Mouse (Mus musculus) hindbrain, embryonic 14.5 days (tissue): Measurements from ENCODE around the gene Babam1. TPM values are rescaled to one million over a fixed set of nuclear protein-coding genes. Genes with fewer than 3 reads are reported as not detected.

Experiments
- ATAC-seq: fragments of 200-750 bp; cut with Nextera tagmentation; 2 replicates; pipeline ENCODE4 v1.8.0; 2017; ENCODE audit warnings: moderate number of reproducible peaks, mild to moderate bottlenecking, moderate TSS enrichment, moderate library complexity; ENCODE audit not compliant: low FRiP score
- DNase-seq: peaks from one replicate; pipeline ENCODE4 v3.0.0-alpha.2; 2015; ENCODE audit warnings: low spot score
- H3K27ac ChIP-seq: fragments of 300-500 bp; sonication (generic); 2 replicates; pipeline ENCODE4 v1.5.1; 2014; ENCODE audit warnings: mild to moderate bottlenecking, moderate library complexity
- H3K27me3 ChIP-seq: fragments of 300-500 bp; sonication (generic); 2 replicates; pipeline ENCODE4 v1.6.1; 2014; ENCODE audit warnings: mild to moderate bottlenecking, low read length, mixed read lengths; ENCODE audit not compliant: control insufficient read depth, insufficient read depth
- H3K36me3 ChIP-seq: fragments of 300-500 bp; sonication (generic); replicated peaks from 2 replicates; pipeline ENCODE4 v1.6.1; 2014; ENCODE audit not compliant: control insufficient read depth, insufficient read depth
- H3K4me1 ChIP-seq: fragments of 300-500 bp; sonication (generic); replicated peaks from 2 replicates; pipeline ENCODE4 v1.6.1; 2014; ENCODE audit warnings: antibody characterized with exemption, low read length, mixed read lengths; ENCODE audit not compliant: control insufficient read depth, insufficient read depth
- H3K4me2 ChIP-seq: fragments of 300-500 bp; sonication (generic); replicated peaks from 2 replicates; pipeline ENCODE4 v1.6.1; 2014; ENCODE audit warnings: mild to moderate bottlenecking, moderate library complexity
- H3K4me3 ChIP-seq: fragments of 300-500 bp; sonication (generic); replicated peaks from 2 replicates; pipeline ENCODE4 v1.5.1; 2014; ENCODE audit warnings: mild to moderate bottlenecking, low read length
- H3K9ac ChIP-seq: fragments of 300-500 bp; sonication (generic); 2 replicates; pipeline ENCODE4 v1.6.1; 2014
- H3K9me3 ChIP-seq: fragments of 300-500 bp; sonication (generic); 2 replicates; pipeline ENCODE4 v1.6.1; 2016; ENCODE audit warnings: low read length; ENCODE audit not compliant: control insufficient read depth
- WGBS: fragments of 180-500 bp; shearing (Covaris S2); extraction: QIAGEN DNeasy Blood & Tissue Kit; methylation state at CpG from one replicate; pipeline ENCODE4 v1.1.7; 2014; 5-methylcytosine and 5-hydroxymethylcytosine counted together
- polyA plus RNA-seq: library from polyadenylated mRNA; unstranded; fragments of >200 nt; fragmentation: Nextera tagmentation; extraction: Ambion mirVana; gene quantifications from 2 replicates; pipeline ENCODE4 v1.2.1, GENCODE M21; 2014

The Babam1 gene
- polyA plus RNA-seq, 1 experiment from 2014 or later = 89.7 TPM

GRCm38 (mm10) chr8:71391696-71392095 is 5.0 kb upstream of the Babam1 start:
- 88% methylated on average over 2 of the region's 2 CpGs for WGBS
- Histone ChIP-seq H3K36me3 (no peaks in the 10 kb centered on the region), H3K9ac (no peak overlapping the region), H3K4me3 (no peak overlapping the region), H3K9me3 (no peaks in the 10 kb centered on the region), H3K27ac (no peak overlapping the region), H3K27me3 (no peaks in the 10 kb centered on the region), H3K4me1 (peaks cover 3% of the 10 kb centered on the region; the same call in 1 of the 2 replicates), H3K4me2 (no peak overlapping the region)
- ATAC-seq = no peak
- no peak for DNase-seq

DNA sequence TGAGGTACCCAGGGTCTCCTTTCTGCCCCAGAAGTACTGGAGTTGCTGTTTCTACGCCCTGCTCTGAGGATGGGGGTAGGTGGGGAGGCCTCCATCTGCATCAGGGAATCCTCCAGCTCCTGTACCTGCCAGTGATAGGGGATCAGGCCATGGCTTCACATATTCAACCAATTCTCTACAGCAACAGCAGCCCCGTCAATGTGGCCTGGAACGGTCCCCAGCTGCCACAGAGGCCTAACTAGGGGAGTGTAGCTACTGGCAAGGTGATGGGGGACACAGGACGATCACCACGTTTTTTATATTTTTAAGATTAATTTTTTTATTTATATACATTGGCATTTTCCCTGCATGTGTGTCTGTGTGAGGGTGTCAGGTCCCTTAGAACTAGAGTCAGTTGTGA is 4.3 kb upstream of the Babam1 start:
- no peak for ATAC-seq
- 71% methylated on average over 5 of the region's 5 CpGs for WGBS
- H3K27ac ChIP-seq = no peak overlapping the region

GRCm38 (mm10) chr8:71392871-71393270 is 3.8 kb upstream of the Babam1 start:
- WGBS = 21% methylated on average over 3 of the region's 3 CpGs
- Histone ChIP-seq H3K36me3 (no peaks in the 10 kb centered on the region), H3K9ac (no peak overlapping the region), H3K4me1 (peaks cover 11% of the 10 kb centered on the region; the same call in 1 of the 2 replicates), H3K27me3 (no peaks in the 10 kb centered on the region), H3K4me2 (no peak overlapping the region), H3K4me3 (no peak overlapping the region), H3K27ac (no peak overlapping the region), H3K9me3 (no peaks in the 10 kb centered on the region)
- DNase-seq (no peak), ATAC-seq (no peak)

More for the DNA sequence above, 4.3 kb upstream of the Babam1 start:
- H3K9ac ChIP-seq = no peak overlapping the region
- peaks cover 6% of the 10 kb centered on the region; the same call in 1 of the 2 replicates for H3K4me1 ChIP-seq
- no peaks in the 10 kb centered on the region for H3K27me3 ChIP-seq
- DNase-seq = no peak
- no peaks in the 10 kb centered on the region for H3K36me3 ChIP-seq
- H3K4me2 ChIP-seq = no peak overlapping the region
- no peaks in the 10 kb centered on the region for H3K9me3 ChIP-seq
- H3K4me3 ChIP-seq = no peak overlapping the region

GRCm38 (mm10) chr8:71394481-71394880 is 2.2 kb upstream of the Babam1 start:
- no peaks in the 10 kb centered on the region for H3K27me3 ChIP-seq
- peaks cover 12% of the 10 kb centered on the region for H3K36me3 ChIP-seq
- WGBS = 78% methylated on average over 7 of the region's 7 CpGs
- H3K4me3 ChIP-seq = no peak overlapping the region
- peaks cover 11% of the 10 kb centered on the region; the same call in 1 of the 2 replicates for H3K4me1 ChIP-seq
- DNase-seq = no peak
- H3K27ac ChIP-seq = no peak overlapping the region
- H3K9me3 ChIP-seq = no peaks in the 10 kb centered on the region
- H3K4me2 ChIP-seq = no peak overlapping the region
- ATAC-seq = no peak
- H3K9ac ChIP-seq = no peak overlapping the region

- Histone ChIP-seq H3K27ac (no peak overlapping the region), H3K36me3 (peaks cover 16% of the 10 kb centered on the region), H3K4me2 (peak overlapping the region; percentile 19; the same call in 1 of the 2 replicates), H3K9me3 (no peaks in the 10 kb centered on the region), H3K9ac (no peak overlapping the region), H3K4me1 (peaks cover 11% of the 10 kb centered on the region; the same call in 1 of the 2 replicates), H3K27me3 (no peaks in the 10 kb centered on the region), H3K4me3 (no peak overlapping the region)
- no peak for ATAC-seq
- no peak for DNase-seq
- WGBS = 90% methylated on average over 10 of the region's 10 CpGs
Measured at GRCm38 (mm10) chr8:71395071-71395470, 1.6 kb upstream of the Babam1 start.

DNA sequence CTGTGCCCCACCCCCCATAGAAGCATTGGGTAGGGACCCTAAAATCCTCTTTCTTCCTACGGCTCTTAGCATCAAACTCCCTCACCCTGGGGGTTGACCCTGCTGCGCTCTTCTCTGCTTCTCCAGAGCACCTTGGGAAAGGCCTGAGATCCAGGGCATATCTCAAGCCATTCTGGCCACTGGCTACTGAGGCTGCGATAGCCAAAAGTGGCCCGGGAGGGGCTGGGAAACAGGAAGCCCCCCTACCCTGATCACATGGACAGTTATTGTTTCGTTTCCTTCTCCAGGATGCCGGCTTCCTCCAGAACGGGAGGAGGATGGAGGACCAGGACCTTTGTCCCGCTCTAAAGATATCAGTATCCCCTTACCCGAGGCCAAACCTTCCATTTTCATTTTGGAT is 1.0 kb upstream of the Babam1 start, which contains the start of gene Ushbp1:
Gene Ushbp1, minus strand, starts transcription at position 174 of the 400 bp plus-strand sequence.
- H3K9ac ChIP-seq = no peak within 1 kb of the TSS; the same call in 1 of the 2 replicates
- H3K4me2 ChIP-seq = peak within 1 kb of the TSS; percentile 81
- peaks cover 16% of the 10 kb centered on the region for H3K36me3 ChIP-seq
- H3K4me3 ChIP-seq = peak within 1 kb of the TSS; percentile 68
- no peaks in the 10 kb centered on the region for H3K27me3 ChIP-seq
- peak within 1 kb of the TSS; percentile 58 for H3K27ac ChIP-seq
- no peaks in the 10 kb centered on the region for H3K9me3 ChIP-seq
- DNase-seq (no peak), ATAC-seq (no peak)
- H3K4me1 ChIP-seq = peaks cover 11% of the 10 kb centered on the region; the same call in 1 of the 2 replicates
- WGBS = 84% methylated on average over 9 of the region's 9 CpGs

DNA sequence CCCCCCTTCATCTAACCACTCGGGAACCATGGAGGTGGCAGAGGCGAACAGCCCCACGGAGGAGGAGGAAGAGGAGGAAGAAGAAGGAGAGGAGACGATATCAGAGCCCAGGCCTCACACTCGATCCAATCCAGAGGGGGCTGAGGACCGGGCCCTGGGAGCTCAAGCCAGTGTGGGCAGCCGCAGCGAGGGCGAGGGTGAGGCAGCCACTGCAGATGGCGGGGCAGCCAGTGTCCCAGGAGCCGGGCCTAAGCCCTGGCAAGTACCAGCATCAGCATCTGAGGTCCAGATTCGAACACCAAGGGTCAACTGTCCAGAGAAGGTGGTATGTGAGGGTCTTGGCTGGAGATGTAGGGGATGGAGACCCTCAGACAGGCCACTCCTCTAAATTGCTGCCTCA is 1.0 kb downstream of the Babam1 start:
- ATAC-seq = no peak
- peaks cover 16% of the 10 kb centered on the region for H3K36me3 ChIP-seq
- DNase-seq = no peak
- peak overlapping the region; percentile 81 for H3K4me2 ChIP-seq
- H3K4me3 ChIP-seq = peak overlapping the region; percentile 68; the same call in 1 of the 2 replicates
- H3K9ac ChIP-seq = 0 out of 2 replicates have a peak overlapping the region, but pooled peaks have one; percentile 69
- 83% methylated on average over 12 of the region's 12 CpGs for WGBS
- no peaks in the 10 kb centered on the region for H3K27me3 ChIP-seq
- H3K4me1 ChIP-seq = peaks cover 11% of the 10 kb centered on the region; the same call in 1 of the 2 replicates
- no peaks in the 10 kb centered on the region for H3K9me3 ChIP-seq
- H3K27ac ChIP-seq = no peak overlapping the region

DNA sequence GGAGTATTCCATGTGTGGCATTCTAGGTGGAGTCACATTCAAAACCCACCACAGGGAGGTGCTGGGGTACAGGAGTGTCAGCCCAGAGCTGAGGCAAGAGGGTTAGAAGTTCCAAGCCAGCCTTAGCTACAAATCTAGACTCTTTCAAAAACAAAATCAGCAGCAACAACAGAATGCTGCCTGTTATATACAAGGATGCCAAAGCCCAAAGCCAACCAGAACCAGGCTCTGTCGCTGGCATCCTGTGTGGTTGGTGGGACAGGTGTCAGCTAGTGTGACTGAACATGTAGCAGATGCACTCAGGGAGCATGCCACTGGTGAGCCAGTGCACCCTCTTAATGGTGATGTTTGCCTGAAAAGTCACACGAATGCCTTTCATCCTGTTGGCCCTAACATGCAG is 4.2 kb downstream of the Babam1 start:
- Histone ChIP-seq H3K27ac (no peak overlapping the region), H3K27me3 (no peaks in the 10 kb centered on the region), H3K4me1 (peaks cover 15% of the 10 kb centered on the region; the same call in 1 of the 2 replicates), H3K4me2 (no peak overlapping the region), H3K9ac (no peak overlapping the region), H3K36me3 (peaks cover 16% of the 10 kb centered on the region), H3K9me3 (no peaks in the 10 kb centered on the region), H3K4me3 (no peak overlapping the region)
- WGBS = 96% methylated on average over 2 of the region's 2 CpGs
- DNase-seq = no peak
- ATAC-seq = no peak

DNA sequence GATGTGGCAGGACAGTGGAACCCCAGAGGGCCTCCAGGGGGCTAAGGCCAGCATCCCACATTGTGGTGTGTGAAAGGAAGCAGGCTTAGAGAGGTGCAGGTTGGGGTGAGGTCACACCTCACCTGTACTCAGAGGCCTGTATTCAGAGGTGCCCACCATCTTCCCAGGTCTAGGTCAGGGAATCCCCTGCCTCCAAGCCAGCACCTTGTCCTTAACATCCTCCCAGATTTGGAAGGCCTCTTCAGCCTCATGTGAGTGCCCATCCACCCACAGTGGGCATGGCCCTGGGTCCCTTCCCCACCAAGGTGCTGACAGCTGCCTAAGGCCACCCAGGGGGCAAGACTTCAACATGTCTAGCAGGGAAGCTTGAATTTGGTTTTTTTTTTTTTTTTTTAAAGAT is 4.8 kb downstream of the Babam1 start:
- peaks cover 16% of the 10 kb centered on the region for H3K36me3 ChIP-seq
- H3K4me3 ChIP-seq = no peak overlapping the region
- H3K27me3 ChIP-seq = no peaks in the 10 kb centered on the region
- H3K9me3 ChIP-seq = no peaks in the 10 kb centered on the region
- no peak overlapping the region for H3K4me2 ChIP-seq
- no peak overlapping the region for H3K9ac ChIP-seq
- no peak for ATAC-seq
- H3K4me1 ChIP-seq = peaks cover 15% of the 10 kb centered on the region; the same call in 1 of the 2 replicates
- H3K27ac ChIP-seq = no peak overlapping the region
- no peak for DNase-seq
